Mouse (Mus musculus) natural killer cell, adult 2 months (primary cell): ENCODE results near the gene Dnah5.

Experiments
- DNase-seq, 2 experiments: peaks; one replicate each; pipeline ENCODE4 v3.0.0; 2022; ENCODE audit warnings: low spot score in 2 of 2

Dnah5 gene

GRCm38 (mm10) chr15:28466591-28467247 is 263.2 kb downstream of the Dnah5 start:
- DNase-seq: no peak

GRCm38 (mm10) chr15:28473749-28474390 is 270.3 kb downstream of the Dnah5 start:
- DNase-seq: no peak

- no peak for DNase-seq
Observed at GRCm38 (mm10) chr15:28502820-28503219, 299.3 kb downstream of the Dnah5 start.

DNA sequence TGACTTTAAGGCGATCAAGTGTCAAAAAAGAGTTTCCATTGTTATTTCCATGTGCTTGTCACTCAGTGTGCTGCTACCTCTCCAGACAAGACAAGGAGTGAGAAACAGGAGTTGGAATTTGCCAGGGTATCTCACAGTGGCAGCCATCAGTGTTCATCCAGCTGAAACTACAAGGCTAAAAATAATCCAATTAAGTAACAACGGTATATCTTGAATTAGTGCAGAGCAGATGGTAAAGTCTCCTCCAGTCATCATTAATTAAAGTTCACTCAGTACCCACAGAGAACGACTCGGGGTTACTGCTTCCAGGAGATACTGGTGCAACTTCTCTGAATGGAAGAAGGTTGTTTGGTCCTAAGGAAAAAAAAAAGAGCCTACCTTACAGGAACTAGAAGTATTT is 311.6 kb downstream of the Dnah5 start:
- DNase-seq: no peak
